Mouse (Mus musculus) stomach, postnatal 0 days (tissue): ENCODE measurements at regions not wholly inside any gene's neighbourhood (a gene's known extent, or its start where the extent isn't known, plus 50 kb on each side); places are given as distances from the start of the nearest gene placed in this dataset.

Experiments
- ATAC-seq: fragments of 200-750 bp; cut with Nextera tagmentation; 2 replicates; pipeline ENCODE4 v1.8.0; 2017; ENCODE audit not compliant: low FRiP score, low TSS enrichment
- DNase-seq: peaks from one replicate; pipeline ENCODE4 v3.0.0-alpha.2; 2016; ENCODE audit warnings: low spot score
- H3K27ac ChIP-seq: fragments of 300-500 bp; sonication (generic); replicated peaks from 2 replicates; pipeline ENCODE4 v1.5.1; 2014; ENCODE audit warnings: mild to moderate bottlenecking, control low read depth
- H3K27me3 ChIP-seq: fragments of 300-500 bp; sonication (generic); 2 replicates; pipeline ENCODE4 v1.6.1; 2014; ENCODE audit warnings: low read length; ENCODE audit not compliant: control insufficient read depth, insufficient read depth
- H3K36me3 ChIP-seq: fragments of 300-500 bp; sonication (generic); 2 replicates; pipeline ENCODE4 v1.6.1; 2014; ENCODE audit warnings: low read length, mixed read lengths; ENCODE audit not compliant: control insufficient read depth, insufficient read depth
- H3K4me1 ChIP-seq: fragments of 300-500 bp; sonication (generic); replicated peaks from 2 replicates; pipeline ENCODE4 v1.6.1; 2014; ENCODE audit warnings: antibody characterized with exemption; ENCODE audit not compliant: control insufficient read depth, insufficient read depth
- H3K4me2 ChIP-seq: fragments of 300-500 bp; sonication (generic); replicated peaks from 2 replicates; pipeline ENCODE4 v1.6.1; 2014; ENCODE audit warnings: low read depth, mild to moderate bottlenecking, control low read depth, moderate library complexity
- H3K4me3 ChIP-seq: fragments of 300-500 bp; sonication (generic); 2 replicates; pipeline ENCODE4 v1.5.1; 2014; ENCODE audit warnings: low read depth, low read length, control low read depth
- H3K9ac ChIP-seq: fragments of 300-500 bp; sonication (generic); 2 replicates; pipeline ENCODE4 v1.6.1; 2014; ENCODE audit warnings: mild to moderate bottlenecking, low read length, control low read depth, mixed read lengths
- H3K9me3 ChIP-seq: fragments of 300-500 bp; sonication (generic); 2 replicates; pipeline ENCODE4 v1.6.1; 2016; ENCODE audit warnings: low read length; ENCODE audit not compliant: control insufficient read depth
- CTCF ChIP-seq: IDR thresholded peaks from 2 replicates; pipeline ENCODE4 v1.5.1; 2016; ENCODE audit warnings: antibody characterized with exemption, low read depth, mild to moderate bottlenecking, moderate library complexity
- EP300 ChIP-seq: optimal IDR thresholded peaks from 2 replicates; pipeline ENCODE3; 2016; ENCODE audit warnings: antibody characterized with exemption
- WGBS: fragments of 180-500 bp; shearing (Covaris S2); extraction: QIAGEN DNeasy Blood & Tissue Kit; methylation state at CpG from one replicate; pipeline ENCODE4 v1.1.7; 2014; 5-methylcytosine and 5-hydroxymethylcytosine counted together

GRCm38 (mm10) chr15:93646820-93647219, 51.1 kb upstream of the Prickle1 start:
- Histone ChIP-seq H3K36me3 (no peaks in the 10 kb centered on the region), H3K4me1 (no peaks in the 10 kb centered on the region), H3K27me3 (no peaks in the 10 kb centered on the region), H3K27ac (no peak overlapping the region), H3K4me2 (no peak overlapping the region), H3K4me3 (no peak overlapping the region), H3K9ac (no peak overlapping the region), H3K9me3 (no peaks in the 10 kb centered on the region)
- no peak for ATAC-seq
- no peak for DNase-seq
- no peak for TF ChIP-seq CTCF
- no peak for TF ChIP-seq EP300
- 73% methylated on average over 3 of the region's 3 CpGs for WGBS

GRCm38 (mm10) chr15:93645950-93646349, 50.3 kb upstream of the Prickle1 start:
- Histone ChIP-seq H3K27me3 (no peaks in the 10 kb centered on the region), H3K9ac (no peak overlapping the region), H3K4me3 (no peak overlapping the region), H3K27ac (no peak overlapping the region), H3K9me3 (no peaks in the 10 kb centered on the region), H3K4me1 (no peaks in the 10 kb centered on the region), H3K4me2 (no peak overlapping the region), H3K36me3 (no peaks in the 10 kb centered on the region)
- ATAC-seq: no peak
- TF ChIP-seq CTCF: no peak
- TF ChIP-seq EP300: no peak
- DNase-seq: no peak
- 56% methylated on average over 8 of the region's 8 CpGs for WGBS
